Mouse (Mus musculus) Patski (cell line): ENCODE results near the gene Chd3. TPM values are rescaled to one million over a fixed set of nuclear protein-coding genes. Genes with fewer than 3 reads are reported as not detected.
A peak's percentile ranks its signal among the peaks of the same experiment; 100 is the strongest.
"Not testable (repeated sequence)": the region's sequence is repeated elsewhere in the genome, so short reads cannot be mapped to it uniquely, and the experiment has no call there.

Experiments used
- ATAC-seq: fragments of 100-300 bp; one replicate; pipeline ENCODE4 v1.8.0; 2021
- CTCF ChIA-PET: fragments of 350-600 bp; sonication (Branson Sonifier 250); formaldehyde crosslinking; loops from one replicate; lab custom pipeline; 2022; ENCODE audit warnings: inconsistent platforms; lab: Charles Lee
- POLR2A ChIA-PET: fragments of 350-600 bp; sonication (Branson Sonifier 250); formaldehyde crosslinking; loops from one replicate; lab custom pipeline; 2022; ENCODE audit warnings: antibody characterized with exemption, inconsistent platforms; lab: Charles Lee
- DNase-seq: peaks from one replicate; pipeline ENCODE4 v3.0.0-alpha.2; 2011; ENCODE audit warnings: low read depth, low spot score
- H3K27me3 ChIP-seq: fragments of 371-371 bp; one replicate; pipeline ENCODE4 v1.5.1; 2021
- CTCF ChIP-seq: fragments of 100-300 bp; IDR thresholded peaks from one replicate; pipeline ENCODE4 v1.5.1; 2021
- in situ Hi-C: fragments of 300-500 bp; cut with MboI; formaldehyde crosslinking; loops from 3 replicates; pipeline ENCODE4 v1.11.1; 2018; ENCODE audit warnings: low pct_unique_long_range_greater_than_20kb, mixed read lengths
- polyA plus RNA-seq: library from polyadenylated mRNA; unstranded; gene quantifications from one replicate; pipeline ENCODE4 v1.2.3, GENCODE M21; 2021

Chd3 gene
- polyA plus RNA-seq, 1 experiment from 2014 or later: 295 TPM

DNA sequence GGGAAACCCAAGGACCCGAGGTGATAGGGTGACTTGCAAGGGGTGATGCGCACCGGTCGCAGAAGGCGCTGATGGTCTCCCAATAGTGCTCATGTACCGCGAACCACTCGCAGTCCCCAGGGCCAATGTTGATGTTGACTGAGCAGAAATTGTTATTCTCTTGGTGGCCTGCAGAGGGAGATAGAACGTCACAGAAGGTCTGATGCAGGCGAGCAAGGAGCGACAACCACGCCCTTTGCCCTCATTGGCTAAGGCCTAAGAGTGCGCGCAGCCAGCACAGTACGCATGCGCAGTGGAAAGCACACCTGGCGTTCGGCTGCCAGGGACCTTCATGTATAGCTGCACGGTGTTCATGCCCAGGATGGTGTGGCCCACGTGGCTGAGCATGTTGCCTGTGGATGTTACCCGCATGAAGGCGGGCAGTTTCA lies 32.0 kb upstream of the Chd3 start:
- no peak for DNase-seq
- in situ Hi-C loops: loop anchor here (25.0 kb wide), 1 partner anchor 586 kb away; the partner anchor contains the start of genes Ctdnep1, Elp5, Gabarap and Phf23
- no peak for ATAC-seq
- TF ChIP-seq CTCF: no peak
- ChIA-PET CTCF (interaction anchor here (0.9 kb wide), 1 partner anchor 143 kb away, joined by 3 read pairs; no protein-coding TSS in a partner anchor), POLR2A (interaction anchor here (1.0 to 1.5 kb wide), 2 partner anchors 18 to 23 kb away, joined by 3 to 6 read pairs; no protein-coding TSS in a partner anchor)
- H3K27me3 ChIP-seq: no peaks in the 10 kb centered on the region

GRCm38 (mm10) chr11:69400083-69400850 lies 31.1 kb upstream of the Chd3 start:
- in situ Hi-C loops: loop anchor here (25.0 kb wide), 1 partner anchor 587 kb away; the partner anchor contains the start of genes Ctdnep1, Elp5, Gabarap and Phf23
- ATAC-seq (no peak), DNase-seq (no peak)
- CTCF ChIA-PET: no interaction called here
- POLR2A ChIA-PET: interaction anchor here (1.2 kb wide), 1 partner anchor 17 kb away, joined by 3 read pairs; no protein-coding TSS in a partner anchor
- no peaks in the 10 kb centered on the region for H3K27me3 ChIP-seq
- no peak for TF ChIP-seq CTCF

DNA sequence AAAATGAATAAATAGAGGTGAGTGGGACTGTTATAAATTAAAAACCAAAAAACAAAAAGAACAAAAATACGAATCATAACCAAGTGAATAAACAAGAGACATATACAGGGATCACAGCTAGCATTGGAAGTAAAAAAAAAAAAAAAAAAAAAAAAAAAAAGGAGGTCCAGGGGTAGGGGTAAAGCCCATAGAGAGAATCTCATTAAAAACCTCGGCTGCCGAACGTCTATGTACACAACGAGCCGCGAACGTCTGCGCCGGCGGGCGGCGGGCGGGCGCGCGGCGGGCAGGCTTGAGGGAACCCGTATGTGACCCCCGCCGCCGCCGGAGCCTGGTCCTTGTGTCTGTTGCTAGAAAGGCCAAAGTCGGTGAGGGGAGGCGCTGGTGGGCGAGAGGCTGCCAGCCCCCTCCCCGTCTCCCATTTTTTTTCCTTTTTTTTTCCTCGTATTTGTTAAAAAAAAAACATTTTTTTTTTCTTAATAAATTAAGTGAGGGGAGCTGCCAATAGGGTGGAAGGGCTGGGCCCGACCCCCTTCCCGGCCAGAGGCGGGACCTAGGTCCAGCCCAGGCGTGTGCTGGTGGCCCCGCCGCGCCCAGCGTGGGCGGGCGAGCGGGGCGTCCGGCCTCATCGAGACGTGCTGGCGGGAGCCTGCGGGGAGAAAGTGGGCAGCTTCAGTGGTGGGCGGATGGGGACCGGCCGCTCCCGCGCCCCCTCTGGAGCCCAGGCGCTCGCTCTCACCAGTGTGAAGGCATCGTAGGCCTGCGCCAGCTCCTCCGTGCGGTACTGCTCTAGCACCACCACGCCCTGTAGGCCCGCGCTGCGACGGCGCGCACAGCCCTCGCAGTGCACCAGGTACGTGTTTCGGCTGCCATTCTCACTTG lies 30.2 kb upstream of the Chd3 start:
- ChIA-PET CTCF (no interaction called here), POLR2A (interaction anchor here (1.0 to 1.2 kb wide), 2 partner anchors 18 to 27 kb away, joined by 3 read pairs; no protein-coding TSS in a partner anchor)
- in situ Hi-C loops: loop anchor here (25.0 kb wide), 1 partner anchor 588 kb away; the partner anchor contains the start of genes Ctdnep1, Elp5, Gabarap and Phf23
- no peak for TF ChIP-seq CTCF
- H3K27me3 ChIP-seq: no peaks in the 10 kb centered on the region
- DNase-seq (no peak), ATAC-seq (no peak)

DNA sequence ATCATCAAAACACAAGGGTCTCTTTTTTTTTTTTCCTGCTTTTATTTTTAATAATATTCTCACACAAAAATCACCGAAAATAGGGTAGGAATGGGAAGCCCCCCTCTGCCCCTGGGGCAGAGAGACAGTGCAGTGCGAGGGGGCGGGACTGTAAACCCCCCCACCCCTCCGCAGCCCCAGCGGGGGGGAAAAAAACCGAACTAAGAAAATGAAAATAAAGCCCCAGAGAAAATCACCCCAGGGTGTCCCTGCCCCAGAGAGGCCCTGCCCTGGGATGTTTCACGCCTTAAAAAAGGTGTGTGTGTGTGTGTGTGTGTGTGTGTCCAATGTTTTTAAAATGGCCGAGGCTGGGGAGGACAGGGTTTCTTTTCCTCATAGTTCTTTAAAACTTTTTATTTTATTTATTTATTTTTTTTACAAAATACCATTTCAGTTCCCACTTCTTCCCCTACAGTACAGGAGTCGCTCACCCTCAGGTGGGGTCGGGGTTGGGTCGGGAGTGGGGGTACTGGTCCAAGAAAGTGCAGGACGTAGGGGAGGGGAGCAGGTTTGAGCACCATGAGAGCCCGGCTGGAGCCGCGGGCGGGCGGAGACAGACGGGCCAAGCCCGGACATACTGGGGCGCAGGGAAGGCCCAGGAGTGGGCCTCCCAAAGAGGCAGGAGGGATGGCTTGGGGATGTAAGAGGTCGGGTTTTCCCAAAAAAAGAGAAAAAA lies 29.4 kb upstream of the Chd3 start:
- no peak for DNase-seq
- no peak for ATAC-seq
- ChIA-PET CTCF (no interaction called here), POLR2A (interaction anchor here (0.7 to 1.0 kb wide), 3 partner anchors 9 to 115 kb away, joined by 3 to 5 read pairs (median 4); no protein-coding TSS in a partner anchor)
- in situ Hi-C loops: no loop called here
- H3K27me3 ChIP-seq: no peaks in the 10 kb centered on the region
- TF ChIP-seq CTCF: no peak

- in situ Hi-C loops: no loop called here
- ATAC-seq (no peak), DNase-seq (no peak)
- no peaks in the 10 kb centered on the region for H3K27me3 ChIP-seq
- no peak for TF ChIP-seq CTCF
- ChIA-PET POLR2A (interaction anchor here (0.7 to 1.3 kb wide), 4 partner anchors 10 to 115 kb away, joined by 3 to 5 read pairs (median 4); no protein-coding TSS in a partner anchor), CTCF (no interaction called here)
These were observed 28.9 kb upstream of the Chd3 start, which contains the start of gene Tmem88 for GRCm38 (mm10) chr11:69398059-69398458. Gene Tmem88, minus strand, starts transcription at chr11:69398234.

- in situ Hi-C loops: no loop called here
- ChIA-PET CTCF (interaction anchor here (1.5 kb wide), 1 partner anchor 128 kb away, joined by 4 read pairs; no protein-coding TSS in a partner anchor), POLR2A (interaction anchor here (0.7 to 1.4 kb wide), 4 partner anchors 10 to 116 kb away, joined by 4 to 5 read pairs (median 4); no protein-coding TSS in a partner anchor)
- ATAC-seq (no peak), DNase-seq (no peak)
- TF ChIP-seq CTCF: no peak
- no peaks in the 10 kb centered on the region for H3K27me3 ChIP-seq
These were observed 28.4 kb upstream of the Chd3 start for GRCm38 (mm10) chr11:69397581-69398057.

DNA sequence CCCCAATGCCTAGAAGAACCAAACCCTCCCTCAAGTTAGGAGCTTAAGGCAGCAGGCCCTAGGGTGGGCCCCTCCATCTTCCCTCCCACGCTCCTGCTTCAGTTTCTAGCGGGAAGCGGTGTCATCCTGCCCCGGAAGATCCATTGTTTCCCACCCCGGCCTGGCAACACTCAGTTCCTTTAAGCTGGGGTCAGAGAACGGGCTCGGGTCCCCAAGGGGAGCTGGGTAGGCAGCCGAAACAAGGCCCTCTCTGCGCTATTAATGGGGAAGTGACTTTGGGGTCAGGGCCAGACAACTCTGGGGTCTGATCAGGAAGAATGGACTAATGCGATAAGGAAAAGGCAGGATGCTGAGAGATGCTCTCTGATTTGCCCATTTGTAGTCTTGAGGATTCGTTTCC lies 27.6 kb upstream of the Chd3 start:
- ChIA-PET CTCF (interaction anchor here (1.5 kb wide), 1 partner anchor 127 kb away, joined by 4 read pairs; no protein-coding TSS in a partner anchor), POLR2A (interaction anchor here (1.0 to 1.4 kb wide), 4 partner anchors 13 to 29 kb away, joined by 4 to 5 read pairs (median 4); no protein-coding TSS in a partner anchor)
- ATAC-seq (no peak), DNase-seq (no peak)
- H3K27me3 ChIP-seq: no peaks in the 10 kb centered on the region
- in situ Hi-C loops: no loop called here
- no peak for TF ChIP-seq CTCF

- TF ChIP-seq CTCF: no peak
- in situ Hi-C loops: no loop called here
- ChIA-PET POLR2A (interaction anchor here (0.6 to 2.3 kb wide), 7 partner anchors 14 to 134 kb away, joined by 3 to 8 read pairs (median 4); no protein-coding TSS in a partner anchor), CTCF (interaction anchor here (1.5 kb wide), 1 partner anchor 126 kb away, joined by 4 read pairs; no protein-coding TSS in a partner anchor)
- DNase-seq (peak; percentile 99), ATAC-seq (peak; percentile 73)
- H3K27me3 ChIP-seq: no peaks in the 10 kb centered on the region
These were observed 26.6 kb upstream of the Chd3 start for GRCm38 (mm10) chr11:69395634-69396373.

DNA sequence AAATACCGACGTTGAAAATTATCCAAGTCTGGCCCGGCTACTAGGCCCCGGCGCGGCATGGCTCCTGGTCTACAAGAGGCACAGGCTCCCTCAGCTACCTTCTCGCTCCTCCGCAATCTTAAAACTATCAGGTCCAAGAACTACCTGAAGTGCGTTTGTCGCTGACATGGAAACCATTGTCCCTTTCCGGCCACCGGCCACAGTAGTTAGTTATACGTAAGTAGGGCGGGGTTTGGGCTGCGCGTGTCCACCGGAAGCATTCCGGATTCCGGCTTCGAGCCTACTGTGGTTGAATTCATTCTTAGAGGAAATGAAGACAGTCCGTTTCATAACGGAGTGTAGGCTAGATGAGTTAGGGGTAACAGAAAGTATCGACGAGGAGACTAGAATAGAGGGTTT lies 26.0 kb upstream of the Chd3 start, which contains the start of the genes Naa38 and Cyb5d1:
TSS of gene Naa38 (plus strand) at position 253 of the 399 bp plus-strand sequence.
TSS of gene Cyb5d1 (minus strand) at position 397 of the 399 bp plus-strand sequence.
- DNase-seq, in situ Hi-C loops, H3K27me3 ChIP-seq: not testable (repeated sequence)
- ATAC-seq: peak; percentile 42
- ChIA-PET POLR2A (interaction anchor here (0.6 to 2.3 kb wide), 8 partner anchors 14 to 167 kb away, joined by 3 to 8 read pairs (median 4); no protein-coding TSS in a partner anchor), CTCF (interaction anchor here (1.2 to 1.6 kb wide), 2 partner anchors 126 to 138 kb away, joined by 4 to 8 read pairs; no protein-coding TSS in a partner anchor)

- ATAC-seq, in situ Hi-C loops, DNase-seq, H3K27me3 ChIP-seq: not testable (repeated sequence)
- ChIA-PET CTCF (interaction anchor here (1.2 to 1.6 kb wide), 2 partner anchors 125 to 138 kb away, joined by 4 to 8 read pairs; no protein-coding TSS in a partner anchor), POLR2A (interaction anchor here (0.6 to 2.3 kb wide), 8 partner anchors 15 to 166 kb away, joined by 3 to 8 read pairs (median 4); no protein-coding TSS in a partner anchor)
These were observed 25.5 kb upstream of the Chd3 start for GRCm38 (mm10) chr11:69394591-69395167.
